Mouse (Mus musculus) lung, embryonic 16.5 days (tissue): ENCODE results near the gene Hsd17b14. TPM values are rescaled to one million over a fixed set of nuclear protein-coding genes. Genes with fewer than 3 reads are reported as not detected.

ENCODE experiments used
- ATAC-seq: fragments of 200-750 bp; cut with Nextera tagmentation; 2 replicates; pipeline ENCODE4 v1.8.0; 2017; ENCODE audit warnings: low read depth, mild to moderate bottlenecking, moderate library complexity
- H3K27ac ChIP-seq: fragments of 300-500 bp; sonication (generic); 2 replicates; pipeline ENCODE4 v1.5.1; 2014; ENCODE audit warnings: mild to moderate bottlenecking, control low read depth, low read length
- H3K27me3 ChIP-seq: fragments of 300-500 bp; sonication (generic); 2 replicates; pipeline ENCODE4 v1.6.1; 2014; ENCODE audit warnings: low read depth, low read length, mixed read lengths; ENCODE audit not compliant: control insufficient read depth, insufficient read depth
- H3K36me3 ChIP-seq: fragments of 300-500 bp; sonication (generic); 2 replicates; pipeline ENCODE4 v1.6.1; 2014; ENCODE audit warnings: low read length; ENCODE audit not compliant: control insufficient read depth, insufficient read depth
- H3K4me1 ChIP-seq: fragments of 300-500 bp; sonication (generic); replicated peaks from 2 replicates; pipeline ENCODE4 v1.6.1; 2014; ENCODE audit warnings: low read length, mixed read lengths; ENCODE audit not compliant: control insufficient read depth, insufficient read depth
- H3K4me2 ChIP-seq: fragments of 300-500 bp; sonication (generic); 2 replicates; pipeline ENCODE4 v1.6.1; 2014; ENCODE audit warnings: low read depth, low read length, control low read depth
- H3K4me3 ChIP-seq: fragments of 300-500 bp; sonication (generic); 2 replicates; pipeline ENCODE4 v1.5.1; 2014; ENCODE audit warnings: mild to moderate bottlenecking, low read length, control low read depth
- H3K9ac ChIP-seq: fragments of 300-500 bp; sonication (generic); 2 replicates; pipeline ENCODE4 v1.6.1; 2014; ENCODE audit warnings: low read length, control low read depth
- H3K9me3 ChIP-seq: fragments of 300-500 bp; sonication (generic); 2 replicates; pipeline ENCODE4 v1.6.1; 2016; ENCODE audit warnings: low read length; ENCODE audit not compliant: control insufficient read depth
- WGBS: fragments of 180-500 bp; shearing (Covaris S2); extraction: QIAGEN DNeasy Blood & Tissue Kit; methylation state at CpG from one replicate; pipeline ENCODE4 v1.1.7; 2014; 5-methylcytosine and 5-hydroxymethylcytosine counted together
- polyA plus RNA-seq: library from polyadenylated mRNA; unstranded; fragments of >200 nt; fragmentation: Nextera tagmentation; extraction: Ambion mirVana; gene quantifications from 2 replicates; pipeline ENCODE4 v1.2.1, GENCODE M21; 2015

The Hsd17b14 gene
- polyA plus RNA-seq, 1 experiment from 2014 or later = 0.72 TPM

DNA sequence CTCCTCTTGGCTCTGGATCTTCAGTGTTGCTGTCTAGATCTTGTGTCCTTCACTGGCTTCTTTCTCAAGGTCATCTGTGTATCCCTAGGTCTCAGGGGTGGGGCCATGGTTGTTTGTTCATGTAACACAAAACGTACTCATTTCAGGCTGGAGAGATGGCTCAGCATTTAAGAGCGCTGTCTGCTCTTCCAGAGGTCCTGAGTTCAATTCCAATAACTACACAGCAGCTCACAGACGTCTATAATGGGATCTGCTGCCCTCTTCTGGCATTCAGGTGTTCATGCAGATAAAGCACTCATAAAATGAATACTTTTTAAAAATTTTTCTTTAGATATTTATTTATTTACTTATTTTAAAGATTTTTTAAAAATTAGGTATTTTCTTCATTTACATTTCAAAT lies 36.2 kb downstream of the Hsd17b14 start:
- Histone ChIP-seq H3K36me3 (peaks cover 3% of the 10 kb centered on the region), H3K4me1 (peaks cover 4% of the 10 kb centered on the region), H3K27me3 (no peaks in the 10 kb centered on the region), H3K4me3 (no peak overlapping the region), H3K9ac (no peak overlapping the region), H3K9me3 (no peaks in the 10 kb centered on the region), H3K27ac (no peak overlapping the region), H3K4me2 (no peak overlapping the region)
- 63% methylated on average over 3 of the region's 3 CpGs for WGBS
- no peak for ATAC-seq

DNA sequence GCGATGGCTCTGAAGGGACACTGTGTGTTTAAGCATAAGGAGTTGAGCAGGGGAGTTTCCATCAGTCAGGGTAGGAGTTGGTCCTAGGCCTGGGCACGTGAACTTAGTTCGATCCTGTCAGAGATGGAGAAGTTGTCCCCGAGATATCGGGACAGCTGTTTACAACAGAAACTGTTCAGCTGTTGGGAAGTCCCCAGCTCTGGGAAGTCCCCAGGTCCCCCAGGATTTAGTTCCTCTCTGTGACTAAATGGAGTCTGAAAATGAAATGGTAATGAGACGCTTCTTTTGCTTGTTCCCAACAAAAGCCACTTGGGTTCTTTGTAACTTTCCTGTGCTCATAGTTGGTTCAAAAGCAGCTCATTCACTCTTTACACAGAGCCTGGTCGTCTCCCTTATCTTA lies 37.2 kb downstream of the Hsd17b14 start:
- 62% methylated on average over 7 of the region's 7 CpGs for WGBS
- H3K27me3 ChIP-seq = no peaks in the 10 kb centered on the region

DNA sequence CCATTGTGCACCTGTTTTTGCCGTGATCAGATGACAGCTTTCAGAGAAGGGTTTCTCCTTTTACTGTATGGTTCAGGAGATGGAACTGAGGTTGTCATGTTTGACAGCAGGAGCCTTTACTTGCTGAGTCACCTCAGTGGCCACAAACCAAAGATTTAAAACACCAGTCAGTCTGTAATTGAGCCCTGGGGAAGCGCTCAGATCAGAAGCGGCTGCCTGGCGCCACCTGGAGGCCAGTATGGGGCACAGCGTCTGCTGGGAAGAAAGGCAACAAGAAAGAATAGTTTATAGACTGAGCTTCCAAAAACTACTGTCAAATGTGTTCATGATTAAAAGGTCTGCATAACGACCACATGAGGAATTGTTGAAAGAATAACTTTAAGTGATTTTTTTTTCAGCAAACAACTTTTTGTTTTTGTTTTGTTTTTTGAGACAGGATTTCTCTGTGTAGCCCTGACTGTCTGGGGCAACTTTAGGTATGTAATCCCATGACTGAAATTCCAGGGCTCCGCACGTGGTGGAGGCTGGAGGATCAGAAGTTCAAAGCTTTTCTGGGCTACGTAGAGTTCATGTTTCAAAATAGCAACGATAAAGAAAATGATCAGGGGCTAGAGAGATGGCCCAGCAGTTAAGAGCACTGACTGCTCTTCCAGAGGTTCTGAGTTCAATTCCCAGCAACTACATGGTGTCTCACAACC lies 38.6 kb downstream of the Hsd17b14 start:
- no peaks in the 10 kb centered on the region for H3K27me3 ChIP-seq
- peaks cover 4% of the 10 kb centered on the region for H3K4me1 ChIP-seq
- no peak for ATAC-seq
- H3K36me3 ChIP-seq = no peaks in the 10 kb centered on the region
- no peak overlapping the region for H3K4me2 ChIP-seq
- no peak overlapping the region for H3K27ac ChIP-seq
- no peak overlapping the region for H3K4me3 ChIP-seq
- 19% methylated on average over 10 of the region's 10 CpGs for WGBS
- H3K9me3 ChIP-seq = no peaks in the 10 kb centered on the region
- no peak overlapping the region for H3K9ac ChIP-seq

More for the DNA sequence above, 37.2 kb downstream of the Hsd17b14 start:
- Histone ChIP-seq H3K27ac (no peak overlapping the region), H3K36me3 (no peaks in the 10 kb centered on the region), H3K9me3 (no peaks in the 10 kb centered on the region), H3K4me3 (no peak overlapping the region), H3K4me1 (peaks cover 4% of the 10 kb centered on the region), H3K9ac (no peak overlapping the region), H3K4me2 (no peak overlapping the region)
- ATAC-seq = no peak

DNA sequence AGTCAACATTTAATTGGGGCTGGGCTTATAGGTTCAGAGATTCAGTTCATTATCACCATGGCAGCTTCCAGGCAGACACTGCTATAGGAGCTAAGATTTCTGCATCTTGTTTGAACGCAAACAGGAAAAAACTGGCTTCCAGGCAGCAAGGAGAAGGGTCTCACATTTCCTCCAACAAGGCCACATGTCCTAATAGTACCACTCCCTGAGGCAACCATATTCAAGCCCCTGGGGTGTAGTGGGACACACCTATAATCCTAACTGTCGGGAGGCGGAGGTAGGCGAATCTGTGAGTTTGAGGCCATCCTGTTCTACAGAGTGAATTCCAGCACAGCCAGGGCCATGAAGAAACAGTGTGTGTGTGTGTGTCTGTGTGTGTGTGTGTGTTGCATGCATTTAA lies 40.5 kb downstream of the Hsd17b14 start:
- no peak overlapping the region for H3K9ac ChIP-seq
- WGBS = 78% methylated on average over 4 of the region's 4 CpGs
- H3K4me2 ChIP-seq = no peak overlapping the region
- no peaks in the 10 kb centered on the region for H3K9me3 ChIP-seq
- no peaks in the 10 kb centered on the region for H3K4me1 ChIP-seq
- no peak overlapping the region for H3K27ac ChIP-seq
- ATAC-seq = no peak
- no peak overlapping the region for H3K4me3 ChIP-seq
- H3K36me3 ChIP-seq = no peaks in the 10 kb centered on the region
- H3K27me3 ChIP-seq = no peaks in the 10 kb centered on the region

DNA sequence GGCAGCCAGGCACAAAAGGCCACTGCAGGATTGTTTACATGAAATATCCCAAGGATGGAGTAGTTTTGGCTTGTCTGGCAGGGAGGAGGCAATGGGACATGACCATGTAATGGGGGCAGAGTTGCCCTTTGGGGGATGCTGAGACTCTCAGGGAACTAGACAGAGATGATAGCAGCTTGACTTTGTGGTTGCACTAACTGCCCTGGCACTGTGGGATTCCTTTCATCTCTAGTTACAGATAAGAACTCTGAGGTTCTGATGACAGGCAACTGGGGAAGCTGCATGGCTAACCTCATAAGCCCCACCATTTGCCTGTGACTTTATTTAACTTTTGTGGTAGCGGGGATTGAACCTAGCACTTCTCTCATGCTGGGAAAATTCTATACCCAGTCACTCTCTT lies 41.4 kb downstream of the Hsd17b14 start:
- WGBS = 65% methylated on average over 1 of the region's 1 CpGs
- H3K4me3 ChIP-seq = no peak overlapping the region
- no peak for ATAC-seq
- H3K9ac ChIP-seq = no peak overlapping the region
- no peak overlapping the region for H3K4me2 ChIP-seq
- H3K27ac ChIP-seq = no peak overlapping the region
- H3K36me3 ChIP-seq = no peaks in the 10 kb centered on the region
- H3K9me3 ChIP-seq = no peaks in the 10 kb centered on the region
- no peaks in the 10 kb centered on the region for H3K4me1 ChIP-seq
- no peaks in the 10 kb centered on the region for H3K27me3 ChIP-seq

DNA sequence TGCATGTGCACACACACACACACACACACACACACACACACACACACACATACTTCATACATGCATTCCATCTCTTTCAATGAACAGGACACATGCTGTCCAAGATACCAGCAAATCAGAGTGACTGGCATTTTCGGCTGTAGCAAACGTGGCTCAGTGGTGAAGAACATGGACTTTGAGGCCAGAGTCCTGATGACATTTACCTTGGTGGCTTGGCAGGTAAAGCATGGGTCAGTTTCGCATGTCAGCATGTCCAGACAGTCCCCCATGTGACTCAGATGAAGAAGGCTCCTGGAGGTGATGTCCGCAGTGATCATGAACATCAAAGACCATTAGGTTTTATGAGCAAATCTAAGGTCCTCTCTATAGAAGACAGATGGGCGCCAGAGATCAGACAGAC lies 42.3 kb downstream of the Hsd17b14 start:
- 82% methylated on average over 5 of the region's 5 CpGs for WGBS
- no peak overlapping the region for H3K4me2 ChIP-seq
- no peaks in the 10 kb centered on the region for H3K4me1 ChIP-seq
- no peak for ATAC-seq
- no peaks in the 10 kb centered on the region for H3K36me3 ChIP-seq
- H3K27me3 ChIP-seq = no peaks in the 10 kb centered on the region
- H3K4me3 ChIP-seq = no peak overlapping the region
- no peak overlapping the region for H3K9ac ChIP-seq
- no peak overlapping the region for H3K27ac ChIP-seq
- H3K9me3 ChIP-seq = no peaks in the 10 kb centered on the region

DNA sequence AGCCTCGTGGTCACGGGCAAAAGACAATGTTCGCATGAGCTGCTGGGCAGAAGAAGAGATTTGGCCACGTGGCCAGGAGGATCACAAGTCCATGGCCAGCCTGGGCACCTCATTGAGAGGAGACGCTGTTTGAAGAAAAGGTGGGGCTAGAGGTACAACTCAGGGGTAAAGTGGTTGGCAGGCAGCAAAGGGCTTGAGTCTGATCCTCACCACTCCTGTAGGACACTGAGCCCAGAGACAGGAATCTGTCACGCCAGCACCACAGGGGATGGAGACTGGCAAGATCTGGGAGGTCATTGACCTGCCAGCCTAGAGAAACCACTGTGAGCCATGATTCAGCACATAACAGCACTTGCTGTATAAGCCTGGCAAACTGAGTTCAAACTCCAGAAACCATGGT lies 42.8 kb downstream of the Hsd17b14 start:
- no peak overlapping the region for H3K27ac ChIP-seq
- WGBS = 79% methylated on average over 6 of the region's 6 CpGs
- no peaks in the 10 kb centered on the region for H3K27me3 ChIP-seq
- H3K4me2 ChIP-seq = no peak overlapping the region
- no peaks in the 10 kb centered on the region for H3K4me1 ChIP-seq
- no peaks in the 10 kb centered on the region for H3K9me3 ChIP-seq
- no peak overlapping the region for H3K4me3 ChIP-seq
- H3K36me3 ChIP-seq = no peaks in the 10 kb centered on the region
- no peak for ATAC-seq
- no peak overlapping the region for H3K9ac ChIP-seq

DNA sequence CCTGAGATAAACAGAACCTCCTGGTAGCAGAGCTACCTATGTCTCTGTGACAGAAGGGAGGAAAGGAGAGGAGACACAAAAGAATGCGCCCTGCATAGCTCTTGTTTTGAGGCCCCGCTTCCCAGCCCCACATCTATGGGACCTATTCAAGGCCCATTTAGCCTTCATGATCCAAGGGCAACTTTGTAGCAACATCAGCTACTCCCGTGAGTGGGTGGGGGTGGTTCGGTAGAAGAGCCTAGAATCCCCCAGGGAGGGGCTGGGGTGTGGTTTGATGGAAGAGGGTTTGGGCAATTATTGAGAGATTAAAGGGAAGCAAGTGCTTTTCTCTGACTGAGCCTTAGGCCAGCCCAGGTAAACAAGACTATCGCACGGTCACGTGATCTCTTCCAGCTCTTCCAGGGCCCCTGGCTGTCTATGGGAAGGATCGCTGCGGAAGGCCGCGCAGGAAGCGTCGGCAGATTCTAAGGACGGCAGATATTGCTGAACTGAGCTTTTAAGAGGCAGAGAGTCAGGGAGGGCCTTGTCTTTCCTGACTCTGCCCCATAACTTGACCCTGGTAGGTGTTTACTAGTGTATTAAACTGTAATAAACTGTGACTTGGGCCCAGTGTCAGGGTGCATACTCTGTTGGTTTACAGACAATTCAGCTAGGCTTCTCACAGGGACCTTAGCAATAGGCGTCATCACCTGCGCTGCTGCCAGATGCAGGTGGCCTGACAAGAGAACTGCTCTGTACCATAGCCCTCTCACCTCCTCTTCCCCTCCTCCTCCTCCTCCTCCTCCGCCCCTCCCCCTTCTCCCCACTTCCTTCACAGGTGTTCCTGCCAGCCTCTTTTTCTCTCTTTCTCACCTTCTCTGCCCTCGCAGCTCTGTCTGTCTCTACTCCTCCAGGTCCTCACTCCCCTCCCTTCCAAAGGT lies 44.5 kb downstream of the Hsd17b14 start:
- H3K4me1 ChIP-seq = no peaks in the 10 kb centered on the region
- H3K4me2 ChIP-seq = no peak overlapping the region
- H3K36me3 ChIP-seq = no peaks in the 10 kb centered on the region
- H3K9ac ChIP-seq = no peak overlapping the region
- H3K4me3 ChIP-seq = no peak overlapping the region
- no peak overlapping the region for H3K27ac ChIP-seq
- ATAC-seq = no peak
- no peaks in the 10 kb centered on the region for H3K27me3 ChIP-seq
- no peaks in the 10 kb centered on the region for H3K9me3 ChIP-seq
- WGBS = 32% methylated on average over 18 of the region's 18 CpGs

DNA sequence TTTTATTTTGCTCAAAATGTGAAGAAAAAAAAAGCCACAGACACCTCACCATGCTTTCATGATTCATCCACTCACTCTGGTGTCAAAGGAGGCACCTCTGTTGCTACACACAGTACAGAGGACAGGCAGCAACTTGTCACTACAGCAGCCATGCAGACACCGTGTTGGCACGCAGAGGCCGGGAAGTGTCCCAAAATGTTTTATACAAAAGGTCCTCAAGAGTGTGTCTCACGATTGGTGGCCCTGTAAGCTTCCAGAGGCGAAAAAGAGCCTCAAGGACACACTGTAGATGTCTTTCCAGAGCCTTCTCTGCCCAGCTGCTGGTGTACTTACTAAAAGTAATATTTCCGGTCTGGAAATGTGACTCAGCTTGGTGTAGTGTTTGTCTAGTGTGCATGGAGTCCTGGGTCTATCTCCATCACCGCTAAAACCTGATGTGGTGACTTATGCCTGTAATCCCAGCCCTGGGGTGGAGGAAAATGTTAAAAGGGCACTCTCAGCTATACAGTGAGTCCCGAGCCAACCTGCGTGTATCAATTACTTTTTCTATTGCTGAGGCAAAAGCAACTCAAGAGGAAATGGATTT lies 51.1 kb downstream of the Hsd17b14 start:
- no peak for ATAC-seq
- Histone ChIP-seq H3K4me1 (no peaks in the 10 kb centered on the region; the same call in none of the 2 replicates), H3K27me3 (no peaks in the 10 kb centered on the region), H3K27ac (no peak overlapping the region), H3K4me3 (no peak overlapping the region), H3K4me2 (no peak overlapping the region), H3K36me3 (no peaks in the 10 kb centered on the region), H3K9ac (no peak overlapping the region), H3K9me3 (no peaks in the 10 kb centered on the region)
- WGBS = 52% methylated on average over 9 of the region's 9 CpGs
